Mouse (Mus musculus) kidney, embryonic 14.5 days (tissue): ENCODE data around the gene Mamld1. TPM values are rescaled to one million over a fixed set of nuclear protein-coding genes. Genes with fewer than 3 reads are reported as not detected.

ENCODE experiments used
- ATAC-seq: fragments of 200-750 bp; cut with Nextera tagmentation; 2 replicates; pipeline ENCODE4 v1.8.0; 2017; ENCODE audit warnings: moderate number of reproducible peaks, mild to moderate bottlenecking, moderate TSS enrichment, moderate library complexity; ENCODE audit not compliant: low FRiP score, low TSS enrichment
- H3K27ac ChIP-seq: fragments of 300-500 bp; sonication (generic); 2 replicates; pipeline ENCODE4 v1.5.1; 2014; ENCODE audit warnings: low read depth, mild to moderate bottlenecking, low read length, moderate library complexity, mixed read lengths
- H3K27me3 ChIP-seq: fragments of 300-500 bp; sonication (generic); 2 replicates; pipeline ENCODE4 v1.6.1; 2014; ENCODE audit warnings: mild to moderate bottlenecking, low read length; ENCODE audit not compliant: control insufficient read depth, insufficient read depth
- H3K36me3 ChIP-seq: fragments of 300-500 bp; sonication (generic); 2 replicates; pipeline ENCODE4 v1.6.1; 2014; ENCODE audit warnings: low read length, mixed read lengths; ENCODE audit not compliant: control insufficient read depth, insufficient read depth
- H3K4me1 ChIP-seq: fragments of 300-500 bp; sonication (generic); 2 replicates; pipeline ENCODE4 v1.6.1; 2014; ENCODE audit warnings: low read length, mixed read lengths; ENCODE audit not compliant: control insufficient read depth, insufficient read depth
- H3K4me2 ChIP-seq: fragments of 300-500 bp; sonication (generic); replicated peaks from 2 replicates; pipeline ENCODE4 v1.6.1; 2014; ENCODE audit warnings: low read depth, mild to moderate bottlenecking, low read length
- H3K4me3 ChIP-seq: fragments of 300-500 bp; sonication (generic); 2 replicates; pipeline ENCODE4 v1.5.1; 2014; ENCODE audit warnings: mild to moderate bottlenecking, low read length
- H3K9ac ChIP-seq: fragments of 300-500 bp; sonication (generic); 2 replicates; pipeline ENCODE4 v1.6.1; 2014; ENCODE audit warnings: low read depth, mild to moderate bottlenecking, low read length, moderate library complexity
- H3K9me3 ChIP-seq: fragments of 300-500 bp; sonication (generic); 2 replicates; pipeline ENCODE4 v1.6.1; 2016; ENCODE audit warnings: low read length; ENCODE audit not compliant: control insufficient read depth
- WGBS: fragments of 180-500 bp; shearing (Covaris S2); extraction: QIAGEN DNeasy Blood & Tissue Kit; methylation state at CpG from one replicate; pipeline ENCODE4 v1.1.7; 2014; 5-methylcytosine and 5-hydroxymethylcytosine counted together
- polyA plus RNA-seq: library from polyadenylated mRNA; unstranded; fragments of >200 nt; fragmentation: Nextera tagmentation; extraction: Ambion mirVana; gene quantifications from 2 replicates; pipeline ENCODE4 v1.2.1, GENCODE M21; 2014

Gene Mamld1
- polyA plus RNA-seq, 1 experiment from 2014 or later = 3.6 TPM

DNA sequence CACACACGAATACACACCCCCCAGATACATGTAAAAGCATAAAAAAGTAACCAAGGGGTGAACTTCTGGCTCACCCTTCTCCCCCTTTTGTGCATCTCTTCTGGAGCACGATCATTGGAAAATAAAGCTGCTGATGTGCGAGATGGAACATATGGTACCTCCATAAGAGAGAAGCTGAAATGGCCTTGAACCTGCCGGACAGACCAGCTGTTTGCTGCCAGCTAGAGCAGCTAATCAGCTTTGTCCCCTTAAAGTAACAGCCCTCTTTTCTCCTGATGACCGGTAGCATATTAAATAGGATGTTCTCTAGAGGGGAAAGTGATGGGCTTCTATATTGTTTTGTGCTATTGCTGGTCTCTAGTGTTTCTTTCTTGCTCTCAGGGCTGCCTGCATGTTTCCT lies 3.2 kb downstream of the Mamld1 start:
- whole genome bisulfite sequencing = 49% methylated on average over 5 of the region's 5 CpGs
- ATAC-seq = no peak
- Histone ChIP-seq H3K27ac (no peak overlapping the region), H3K4me2 (no peak overlapping the region), H3K4me3 (no peak overlapping the region), H3K27me3 (peaks cover 14% of the 10 kb centered on the region; the same call in 1 of the 2 replicates), H3K9ac (no peak overlapping the region), H3K36me3 (no peaks in the 10 kb centered on the region), H3K9me3 (no peaks in the 10 kb centered on the region), H3K4me1 (no peaks in the 10 kb centered on the region)

DNA sequence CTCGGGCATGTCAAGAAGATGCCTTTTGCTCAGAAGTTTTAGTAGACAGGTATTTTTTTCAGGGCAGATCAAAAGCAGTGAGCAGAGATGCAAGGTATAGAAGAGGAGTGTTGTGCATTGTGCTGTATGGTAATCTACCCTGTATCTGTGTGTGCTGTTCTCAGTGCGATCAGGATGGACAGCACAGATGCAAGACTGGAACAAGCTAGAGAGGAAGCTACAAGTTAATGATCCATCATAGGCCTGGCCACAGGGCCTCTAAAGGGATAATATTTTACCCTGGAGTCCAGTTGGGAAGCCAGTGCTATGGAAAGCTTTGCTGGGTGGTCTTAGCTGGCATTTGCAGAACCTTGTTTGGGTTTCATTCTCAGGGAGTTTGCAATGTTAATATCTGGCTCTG lies 6.9 kb downstream of the Mamld1 start:
- no peaks in the 10 kb centered on the region for H3K9me3 ChIP-seq
- no peak overlapping the region for H3K27ac ChIP-seq
- H3K36me3 ChIP-seq = no peaks in the 10 kb centered on the region
- WGBS = 73% methylated on average over 2 of the region's 2 CpGs
- no peak overlapping the region for H3K4me3 ChIP-seq
- H3K27me3 ChIP-seq = peaks cover 4% of the 10 kb centered on the region; the same call in 1 of the 2 replicates
- H3K9ac ChIP-seq = no peak overlapping the region
- H3K4me2 ChIP-seq = no peak overlapping the region
- no peak for ATAC-seq
- H3K4me1 ChIP-seq = no peaks in the 10 kb centered on the region

DNA sequence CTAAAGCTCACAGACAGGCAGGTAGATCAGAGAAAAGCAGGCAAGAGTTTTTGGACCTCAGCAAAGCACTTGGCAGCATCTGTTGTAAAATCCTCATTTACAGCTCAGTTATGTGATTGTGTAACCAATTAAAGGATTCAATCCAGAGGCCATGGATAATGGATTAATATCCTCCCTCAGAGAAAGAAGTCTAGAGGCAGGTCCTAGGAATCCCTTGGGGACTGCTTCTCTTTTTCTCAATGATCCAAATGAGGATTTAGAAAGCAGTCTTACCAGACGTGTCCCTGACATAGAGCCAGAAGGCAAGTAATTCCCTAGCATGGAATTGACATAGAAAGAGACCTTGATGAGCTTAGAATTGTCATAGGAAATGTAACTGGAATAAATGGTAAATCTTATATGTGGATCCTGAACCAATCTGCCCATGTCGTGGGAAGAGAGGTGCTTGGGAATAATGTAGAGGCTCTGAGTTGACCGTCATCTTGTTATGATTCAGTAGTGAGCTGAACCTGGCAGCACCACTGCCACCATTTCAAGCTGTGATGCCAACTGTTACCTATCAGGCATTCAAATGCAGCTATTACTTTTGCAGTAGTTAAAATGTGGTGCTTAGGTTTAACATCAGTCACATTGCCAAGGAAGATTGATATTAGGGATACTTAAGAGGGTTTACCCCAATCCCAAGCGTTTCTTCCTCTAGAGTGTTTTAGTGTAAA lies 35.2 kb downstream of the Mamld1 start:
- Histone ChIP-seq H3K9ac (no peak overlapping the region), H3K9me3 (no peaks in the 10 kb centered on the region), H3K36me3 (no peaks in the 10 kb centered on the region), H3K4me1 (no peaks in the 10 kb centered on the region), H3K27me3 (no peaks in the 10 kb centered on the region), H3K4me3 (no peak overlapping the region), H3K4me2 (no peak overlapping the region), H3K27ac (no peak overlapping the region)
- WGBS = 80% methylated on average over 4 of the region's 4 CpGs
- no peak for ATAC-seq

DNA sequence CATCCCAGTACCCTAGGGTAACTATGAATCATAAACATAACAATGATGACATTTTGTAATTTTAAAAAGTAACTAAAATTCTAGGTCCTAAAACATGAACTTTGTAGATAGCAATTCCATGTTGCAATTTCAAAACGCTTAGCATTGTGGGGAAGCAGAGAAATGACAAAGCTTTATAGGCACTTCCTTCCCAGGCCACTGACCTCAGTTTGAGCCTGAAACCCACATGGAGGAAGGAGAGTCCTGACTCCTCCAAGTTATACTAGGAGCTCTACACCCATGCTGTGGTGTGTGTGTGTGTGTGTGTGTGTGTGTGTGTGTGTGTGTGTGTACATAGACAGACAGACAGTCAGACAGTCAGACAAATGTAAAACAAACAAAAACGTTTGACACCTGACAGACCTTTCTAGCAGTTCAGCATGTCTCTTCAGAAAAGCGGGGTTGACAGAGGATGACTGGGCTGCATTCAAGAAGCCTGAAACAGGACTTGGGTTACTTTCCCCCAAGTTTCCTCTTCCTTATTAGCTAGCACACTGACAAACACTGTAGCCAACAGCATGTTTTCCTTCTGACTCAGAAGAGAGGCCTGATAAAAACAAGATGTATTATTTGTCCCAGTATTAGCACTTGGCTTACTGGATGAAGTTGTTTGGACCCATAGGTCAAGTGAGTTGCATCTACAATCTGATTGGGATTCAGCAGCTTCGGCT lies 37.5 kb downstream of the Mamld1 start:
- no peak overlapping the region for H3K4me3 ChIP-seq
- no peaks in the 10 kb centered on the region for H3K4me1 ChIP-seq
- no peak overlapping the region for H3K27ac ChIP-seq
- no peak overlapping the region for H3K4me2 ChIP-seq
- no peak overlapping the region for H3K9ac ChIP-seq
- H3K27me3 ChIP-seq = no peaks in the 10 kb centered on the region
- no peaks in the 10 kb centered on the region for H3K36me3 ChIP-seq
- no peak for ATAC-seq
- 75% methylated on average over 4 of the region's 4 CpGs for WGBS
- H3K9me3 ChIP-seq = no peaks in the 10 kb centered on the region

DNA sequence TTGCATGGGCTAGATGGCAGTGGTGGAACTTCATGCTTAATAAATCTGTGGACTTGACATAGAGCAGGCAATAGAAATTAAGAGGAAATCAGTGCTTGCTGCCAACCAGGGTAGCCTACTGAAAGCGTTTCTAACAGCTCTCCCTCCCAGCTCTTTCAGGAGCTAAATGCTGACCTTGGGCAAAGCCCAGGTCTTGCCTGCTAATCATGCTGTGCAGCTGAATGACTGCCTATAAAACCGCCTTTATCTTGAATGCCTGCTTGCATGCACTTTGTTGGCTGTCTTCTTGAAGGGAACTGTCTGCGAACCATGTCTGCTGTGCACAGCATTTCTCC lies 38.0 kb downstream of the Mamld1 start:
- H3K4me1 ChIP-seq = no peaks in the 10 kb centered on the region
- H3K27me3 ChIP-seq = no peaks in the 10 kb centered on the region
- H3K9ac ChIP-seq = no peak overlapping the region
- no peaks in the 10 kb centered on the region for H3K9me3 ChIP-seq
- no peak for ATAC-seq
- H3K4me2 ChIP-seq = no peak overlapping the region
- no peak overlapping the region for H3K4me3 ChIP-seq
- 68% methylated on average over 3 of the region's 3 CpGs for WGBS
- H3K36me3 ChIP-seq = no peaks in the 10 kb centered on the region
- H3K27ac ChIP-seq = no peak overlapping the region

DNA sequence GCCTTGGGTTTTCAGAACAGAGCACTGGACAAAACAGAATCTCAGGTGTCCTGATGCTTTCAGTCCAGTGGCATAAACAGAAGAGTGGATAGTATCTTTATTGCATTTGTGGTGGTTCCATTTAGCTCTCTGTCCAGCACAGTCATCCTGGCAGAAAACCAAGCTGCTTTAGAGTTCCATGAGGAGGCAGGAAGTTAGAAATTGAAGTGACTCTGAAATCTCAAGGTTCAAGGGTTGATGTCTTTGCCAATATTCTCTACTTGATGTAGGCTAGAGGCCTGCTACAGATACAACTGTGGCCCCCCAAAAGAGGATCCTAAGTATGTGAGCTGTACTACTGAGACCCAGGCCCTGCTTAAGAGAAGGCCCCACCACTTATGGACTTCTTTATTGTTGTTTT lies 55.8 kb downstream of the Mamld1 start:
- H3K4me1 ChIP-seq = no peaks in the 10 kb centered on the region
- H3K4me2 ChIP-seq = no peak overlapping the region
- no peaks in the 10 kb centered on the region for H3K9me3 ChIP-seq
- H3K4me3 ChIP-seq = no peak overlapping the region
- no peaks in the 10 kb centered on the region for H3K27me3 ChIP-seq
- H3K36me3 ChIP-seq = no peaks in the 10 kb centered on the region
- H3K27ac ChIP-seq = no peak overlapping the region
- H3K9ac ChIP-seq = no peak overlapping the region
- no peak for ATAC-seq

DNA sequence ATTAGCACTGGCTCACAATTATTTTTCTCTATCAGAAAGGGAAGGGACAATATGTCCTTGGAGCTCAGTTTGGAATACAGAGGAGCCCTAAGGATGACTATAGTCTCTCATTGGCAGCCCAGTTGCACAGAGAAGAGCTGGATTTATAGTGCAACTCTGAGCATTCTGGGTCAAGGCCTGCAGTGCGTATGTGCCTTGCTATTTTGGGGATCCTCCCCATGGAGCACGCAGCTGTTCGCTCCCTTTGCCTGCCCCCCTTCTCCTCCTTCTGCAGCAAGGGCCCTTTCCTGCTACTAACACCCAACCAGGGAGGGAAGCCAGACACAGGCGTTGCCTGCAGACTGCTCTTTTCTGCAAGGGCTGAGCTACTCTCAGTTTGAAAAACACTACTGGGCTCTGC lies 56.3 kb downstream of the Mamld1 start:
- ATAC-seq = no peak
- H3K27ac ChIP-seq = no peak overlapping the region
- H3K4me3 ChIP-seq = no peak overlapping the region
- H3K36me3 ChIP-seq = no peaks in the 10 kb centered on the region
- H3K4me2 ChIP-seq = no peak overlapping the region
- 73% methylated on average over 4 of the region's 4 CpGs for WGBS
- H3K9me3 ChIP-seq = no peaks in the 10 kb centered on the region
- H3K27me3 ChIP-seq = no peaks in the 10 kb centered on the region
- H3K4me1 ChIP-seq = no peaks in the 10 kb centered on the region
- H3K9ac ChIP-seq = no peak overlapping the region

DNA sequence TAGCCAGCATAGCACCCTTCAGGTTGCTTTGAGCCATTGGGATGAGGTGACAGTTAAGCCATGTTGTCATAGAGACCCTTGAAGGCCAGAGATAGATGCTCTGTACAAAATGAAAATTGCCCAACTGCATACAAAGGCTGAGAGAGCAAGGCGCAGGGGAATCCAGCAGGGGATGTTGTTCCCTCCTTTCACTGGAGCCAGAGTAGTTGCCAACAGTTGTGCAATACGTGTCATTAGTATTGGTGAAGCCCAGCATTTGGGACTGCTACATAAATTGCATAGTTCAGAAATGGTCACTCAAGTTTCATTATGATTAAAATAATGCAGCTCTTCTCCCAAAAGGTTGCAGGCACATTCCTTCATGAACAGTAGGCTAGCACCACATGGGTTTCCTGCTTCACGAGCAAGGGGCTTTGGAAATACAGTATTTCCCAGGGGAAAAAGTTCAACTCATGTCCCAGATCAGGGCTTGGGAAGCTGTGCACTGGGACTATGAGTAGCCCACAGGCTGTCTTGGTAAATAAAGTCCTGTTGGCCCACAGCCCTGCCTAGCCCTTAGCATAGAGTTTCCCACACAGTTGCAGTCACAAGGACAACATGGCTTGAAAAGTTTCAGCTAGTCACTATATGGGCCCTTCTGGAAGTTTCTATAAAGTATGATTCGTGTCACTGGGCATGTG lies 58.1 kb downstream of the Mamld1 start:
- whole genome bisulfite sequencing = 78% methylated on average over 4 of the region's 4 CpGs
- Histone ChIP-seq H3K9me3 (no peaks in the 10 kb centered on the region), H3K4me3 (no peak overlapping the region), H3K4me2 (no peak overlapping the region), H3K27ac (no peak overlapping the region), H3K4me1 (no peaks in the 10 kb centered on the region), H3K36me3 (no peaks in the 10 kb centered on the region), H3K27me3 (no peaks in the 10 kb centered on the region), H3K9ac (no peak overlapping the region)
- no peak for ATAC-seq

DNA sequence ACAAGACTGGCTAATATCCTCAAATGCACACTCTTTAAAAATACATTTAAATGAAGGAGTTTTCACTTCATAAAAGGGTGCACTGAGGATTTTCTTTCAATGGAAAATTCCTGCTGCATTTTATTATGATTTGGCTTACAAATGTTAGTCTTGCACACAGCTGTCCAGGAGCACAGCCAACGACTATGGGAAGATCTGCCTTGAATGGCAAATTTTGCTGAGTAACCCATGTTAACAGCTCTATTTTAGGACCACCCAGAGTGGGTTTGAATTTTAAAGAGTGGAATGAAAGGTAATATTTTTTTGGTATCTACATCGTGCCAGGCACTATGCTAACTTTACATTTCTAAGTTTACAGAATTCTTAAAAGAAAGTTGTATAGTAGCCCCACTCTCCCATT lies 60.3 kb downstream of the Mamld1 start:
- no peaks in the 10 kb centered on the region for H3K36me3 ChIP-seq
- no peaks in the 10 kb centered on the region for H3K27me3 ChIP-seq
- H3K4me1 ChIP-seq = no peaks in the 10 kb centered on the region
- no peak overlapping the region for H3K4me2 ChIP-seq
- WGBS = 66% methylated on average over 2 of the region's 2 CpGs
- no peak overlapping the region for H3K27ac ChIP-seq
- no peak for ATAC-seq
- H3K9ac ChIP-seq = no peak overlapping the region
- H3K9me3 ChIP-seq = no peaks in the 10 kb centered on the region
- no peak overlapping the region for H3K4me3 ChIP-seq
